Mouse (Mus musculus): ENCODE results near the gene Prkd2. TPM values are rescaled to one million over a fixed set of nuclear protein-coding genes. Genes with fewer than 3 reads are reported as not detected.

Prkd2 gene
- polyA plus RNA-seq, 1 experiment = not detected

- Histone ChIP-seq H3K4me3 (ENCODE audit: insufficient read depth, low read depth, low read length) (no peak overlapping the region), H3K4me1 (ENCODE audit: control insufficient read depth, insufficient read depth, low read length) (peaks cover 48% of the 10 kb centered on the region), H3K27ac (ENCODE audit: insufficient read depth, low read depth, low read length) (no peak overlapping the region)
- WGBS = 52% methylated on average over 5 of the region's 5 CpGs
- no peak for TF ChIP-seq CTCF (IDR thresholded peaks at IDR 0.05; ENCODE audit: insufficient read depth, low read depth, low read length)
- TF ChIP-seq POLR2A (IDR thresholded peaks at IDR 0.05; ENCODE audit: insufficient read depth, low read depth, low read length) = no peak
These were observed 22.4 kb upstream of the Prkd2 start for GRCm38 (mm10) chr7:16820271-16820763.

- 58% methylated on average over 3 of the region's 3 CpGs for WGBS
- Histone ChIP-seq H3K4me1 (ENCODE audit: control insufficient read depth, insufficient read depth, low read length) (peaks cover 50% of the 10 kb centered on the region), H3K27ac (ENCODE audit: insufficient read depth, low read depth, low read length) (peak overlapping the region; percentile 77; the same call in 1 of the 2 replicates), H3K4me3 (ENCODE audit: insufficient read depth, low read depth, low read length) (no peak overlapping the region)
- TF ChIP-seq POLR2A (IDR thresholded peaks at IDR 0.05; ENCODE audit: insufficient read depth, low read depth, low read length) = no peak
- no peak for TF ChIP-seq CTCF (IDR thresholded peaks at IDR 0.05; ENCODE audit: insufficient read depth, low read depth, low read length)
These were observed 21.6 kb upstream of the Prkd2 start for GRCm38 (mm10) chr7:16821091-16821490.

GRCm38 (mm10) chr7:16821669-16822101 lies 21.0 kb upstream of the Prkd2 start:
- Histone ChIP-seq H3K4me3 (ENCODE audit: insufficient read depth, low read depth, low read length) (no peak overlapping the region), H3K27ac (ENCODE audit: insufficient read depth, low read depth, low read length) (peak overlapping the region; percentile 77), H3K4me1 (ENCODE audit: control insufficient read depth, insufficient read depth, low read length) (peaks cover 55% of the 10 kb centered on the region)
- no peak for TF ChIP-seq CTCF (IDR thresholded peaks at IDR 0.05; ENCODE audit: insufficient read depth, low read depth, low read length)
- TF ChIP-seq POLR2A (IDR thresholded peaks at IDR 0.05; ENCODE audit: insufficient read depth, low read depth, low read length) = no peak
- 20% methylated on average over 4 of the region's 4 CpGs for WGBS

GRCm38 (mm10) chr7:16823734-16824133 lies 19.0 kb upstream of the Prkd2 start:
- H3K4me3 ChIP-seq (ENCODE audit: insufficient read depth, low read depth, low read length) = no peak overlapping the region

GRCm38 (mm10) chr7:16825785-16826184 lies 16.9 kb upstream of the Prkd2 start:
- peaks cover 37% of the 10 kb centered on the region for H3K4me1 ChIP-seq (ENCODE audit: control insufficient read depth, insufficient read depth, low read length)
- 79% methylated on average over 10 of the region's 10 CpGs for WGBS
- H3K27ac ChIP-seq (ENCODE audit: insufficient read depth, low read depth, low read length) = no peak overlapping the region
- no peak overlapping the region for H3K4me3 ChIP-seq (ENCODE audit: insufficient read depth, low read depth, low read length)
- TF ChIP-seq CTCF (IDR thresholded peaks at IDR 0.05; ENCODE audit: insufficient read depth, low read depth, low read length) (no peak), POLR2A (IDR thresholded peaks at IDR 0.05; ENCODE audit: insufficient read depth, low read depth, low read length) (no peak)

More at GRCm38 (mm10) chr7:16823734-16824133, 19.0 kb upstream of the Prkd2 start:
- no peak for TF ChIP-seq POLR2A (IDR thresholded peaks at IDR 0.05; ENCODE audit: insufficient read depth, low read depth, low read length)
- TF ChIP-seq CTCF (IDR thresholded peaks at IDR 0.05; ENCODE audit: insufficient read depth, low read depth, low read length) = no peak
- 26% methylated on average over 5 of the region's 5 CpGs for WGBS
- Histone ChIP-seq H3K27ac (ENCODE audit: insufficient read depth, low read depth, low read length) (peak overlapping the region; percentile 16), H3K4me1 (ENCODE audit: control insufficient read depth, insufficient read depth, low read length) (peaks cover 47% of the 10 kb centered on the region)

- Histone ChIP-seq H3K4me3 (ENCODE audit: insufficient read depth, low read depth, low read length) (no peak overlapping the region), H3K27ac (ENCODE audit: insufficient read depth, low read depth, low read length) (no peak overlapping the region), H3K4me1 (ENCODE audit: control insufficient read depth, insufficient read depth, low read length) (peaks cover 30% of the 10 kb centered on the region)
- TF ChIP-seq CTCF (IDR thresholded peaks at IDR 0.05; ENCODE audit: insufficient read depth, low read depth, low read length) = no peak
- TF ChIP-seq POLR2A (IDR thresholded peaks at IDR 0.05; ENCODE audit: insufficient read depth, low read depth, low read length) = no peak
- 71% methylated on average over 5 of the region's 5 CpGs for WGBS
These were observed 16.1 kb upstream of the Prkd2 start for GRCm38 (mm10) chr7:16826571-16826970.

GRCm38 (mm10) chr7:16827274-16827673 lies 15.4 kb upstream of the Prkd2 start:
- no peak overlapping the region for H3K27ac ChIP-seq (ENCODE audit: insufficient read depth, low read depth, low read length)
- peaks cover 24% of the 10 kb centered on the region for H3K4me1 ChIP-seq (ENCODE audit: control insufficient read depth, insufficient read depth, low read length)
- WGBS = 75% methylated on average over 4 of the region's 4 CpGs
- TF ChIP-seq POLR2A (IDR thresholded peaks at IDR 0.05; ENCODE audit: insufficient read depth, low read depth, low read length) = no peak
- TF ChIP-seq CTCF (IDR thresholded peaks at IDR 0.05; ENCODE audit: insufficient read depth, low read depth, low read length) = no peak
- H3K4me3 ChIP-seq (ENCODE audit: insufficient read depth, low read depth, low read length) = no peak overlapping the region

- H3K27ac ChIP-seq (ENCODE audit: insufficient read depth, low read depth, low read length) = no peak overlapping the region
- TF ChIP-seq POLR2A (IDR thresholded peaks at IDR 0.05; ENCODE audit: insufficient read depth, low read depth, low read length) (no peak), CTCF (IDR thresholded peaks at IDR 0.05; ENCODE audit: insufficient read depth, low read depth, low read length) (no peak)
- H3K4me3 ChIP-seq (ENCODE audit: insufficient read depth, low read depth, low read length) = no peak overlapping the region
- H3K4me1 ChIP-seq (ENCODE audit: control insufficient read depth, insufficient read depth, low read length) = peaks cover 7% of the 10 kb centered on the region
- WGBS = 81% methylated on average over 9 of the region's 9 CpGs
These were observed 12.3 kb upstream of the Prkd2 start for GRCm38 (mm10) chr7:16830449-16830848.

GRCm38 (mm10) chr7:16837916-16838803 lies 4.5 kb upstream of the Prkd2 start:
- Histone ChIP-seq H3K4me3 (ENCODE audit: insufficient read depth, low read depth, low read length) (no peak overlapping the region), H3K27ac (ENCODE audit: insufficient read depth, low read depth, low read length) (no peak overlapping the region), H3K4me1 (ENCODE audit: control insufficient read depth, insufficient read depth, low read length) (peaks cover 28% of the 10 kb centered on the region)
- no peak for TF ChIP-seq POLR2A (IDR thresholded peaks at IDR 0.05; ENCODE audit: insufficient read depth, low read depth, low read length)
- TF ChIP-seq CTCF (IDR thresholded peaks at IDR 0.05; ENCODE audit: insufficient read depth, low read depth, low read length) = no peak
- 90% methylated on average over 18 of the region's 18 CpGs for WGBS
